Mouse (Mus musculus): ENCODE measurements around the gene Sec24a. TPM values are rescaled to one million over a fixed set of nuclear protein-coding genes. Genes with fewer than 3 reads are reported as not detected.

The Sec24a gene
- polyA plus RNA-seq, 1 experiment from 2014 or later, result 12.8 TPM

- peaks cover 55% of the 10 kb centered on the region for H3K4me1 ChIP-seq
- WGBS, result under 1% methylated on average over 28 of the region's 30 CpGs
- no peak for DNase-seq (ENCODE audit: extremely low spot score, low spot score)
Measured at GRCm38 (mm10) chr11:51650261-51650660, 113.2 kb downstream of the Sec24a start.

DNA sequence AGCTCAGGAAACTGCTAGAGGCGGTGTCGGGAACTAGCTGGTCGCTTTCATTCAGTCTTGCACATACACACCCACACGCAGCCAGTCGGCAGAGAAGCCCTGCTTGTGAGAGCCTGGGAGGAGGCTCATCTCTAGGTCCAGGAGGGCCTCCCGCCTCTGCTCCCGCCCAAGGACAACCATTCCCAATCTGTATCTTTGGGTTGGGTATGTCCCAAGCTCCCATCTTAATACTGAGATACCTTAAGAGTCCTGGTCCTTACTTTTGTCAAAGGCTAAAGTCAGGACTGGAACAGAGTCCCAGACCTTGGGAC, 113.6 kb downstream of the Sec24a start:
- H3K9me3 ChIP-seq, result no peaks in the 10 kb centered on the region
- 2% methylated on average over 7 of the region's 7 CpGs for WGBS
- peaks cover 57% of the 10 kb centered on the region for H3K4me1 ChIP-seq
- peak overlapping the region; percentile 78 for H3K4me3 ChIP-seq
- H3K36me3 ChIP-seq (replicated peaks), result peaks cover 11% of the 10 kb centered on the region
- peak overlapping the region; percentile 87 for H3K27ac ChIP-seq
- DNase-seq (ENCODE audit: extremely low spot score, low spot score), result no peak
- peaks cover 32% of the 10 kb centered on the region for H3K27me3 ChIP-seq (ENCODE audit: poor library complexity, severe bottlenecking)

More at GRCm38 (mm10) chr11:51650261-51650660, 113.2 kb downstream of the Sec24a start:
- H3K4me3 ChIP-seq, result peak overlapping the region; percentile 78
- H3K36me3 ChIP-seq (replicated peaks), result peaks cover 7% of the 10 kb centered on the region
- peak overlapping the region; percentile 87 for H3K27ac ChIP-seq
- H3K27me3 ChIP-seq (ENCODE audit: poor library complexity, severe bottlenecking), result peaks cover 32% of the 10 kb centered on the region
- H3K9me3 ChIP-seq, result no peaks in the 10 kb centered on the region

GRCm38 (mm10) chr11:51649111-51649888, 114.1 kb downstream of the Sec24a start:
- H3K36me3 ChIP-seq (replicated peaks), result peaks cover 17% of the 10 kb centered on the region
- DNase-seq (ENCODE audit: extremely low spot score, low spot score), result no peak
- peaks cover 34% of the 10 kb centered on the region for H3K27me3 ChIP-seq (ENCODE audit: poor library complexity, severe bottlenecking)
- peaks cover 57% of the 10 kb centered on the region for H3K4me1 ChIP-seq
- WGBS, result 25% methylated on average over 11 of the region's 11 CpGs
- H3K4me3 ChIP-seq, result peak overlapping the region; percentile 78
- H3K9me3 ChIP-seq, result no peaks in the 10 kb centered on the region
- peak overlapping the region; percentile 87 for H3K27ac ChIP-seq

DNA sequence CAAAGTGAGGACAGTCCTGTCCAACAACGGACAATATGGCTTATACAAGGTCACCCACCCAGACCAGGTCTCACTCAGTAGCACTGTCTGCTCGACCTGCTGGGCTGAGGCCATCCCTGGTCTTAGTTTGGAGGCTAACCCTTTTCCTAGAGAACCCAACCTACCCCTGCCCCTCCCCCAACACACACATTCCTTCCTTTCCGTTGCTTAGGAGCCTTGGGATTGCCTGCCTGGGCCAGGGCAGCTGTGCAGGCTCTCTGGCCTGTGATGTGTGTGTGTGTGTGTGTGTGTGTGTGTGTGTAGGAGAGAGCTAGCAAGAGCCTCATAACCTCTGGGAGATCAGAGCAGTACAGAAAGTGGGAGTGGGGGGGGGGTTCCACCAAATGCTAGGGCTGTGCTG, 114.9 kb downstream of the Sec24a start:
- Histone ChIP-seq H3K27ac (peak overlapping the region; percentile 87), H3K36me3 (replicated peaks) (peaks cover 24% of the 10 kb centered on the region), H3K27me3 (ENCODE audit: poor library complexity, severe bottlenecking) (peaks cover 41% of the 10 kb centered on the region), H3K4me1 (peaks cover 64% of the 10 kb centered on the region), H3K9me3 (no peaks in the 10 kb centered on the region), H3K4me3 (peak overlapping the region; percentile 78)
- whole genome bisulfite sequencing, result 26% methylated on average over 3 of the region's 3 CpGs
- DNase-seq (ENCODE audit: extremely low spot score, low spot score), result peak; percentile 76

DNA sequence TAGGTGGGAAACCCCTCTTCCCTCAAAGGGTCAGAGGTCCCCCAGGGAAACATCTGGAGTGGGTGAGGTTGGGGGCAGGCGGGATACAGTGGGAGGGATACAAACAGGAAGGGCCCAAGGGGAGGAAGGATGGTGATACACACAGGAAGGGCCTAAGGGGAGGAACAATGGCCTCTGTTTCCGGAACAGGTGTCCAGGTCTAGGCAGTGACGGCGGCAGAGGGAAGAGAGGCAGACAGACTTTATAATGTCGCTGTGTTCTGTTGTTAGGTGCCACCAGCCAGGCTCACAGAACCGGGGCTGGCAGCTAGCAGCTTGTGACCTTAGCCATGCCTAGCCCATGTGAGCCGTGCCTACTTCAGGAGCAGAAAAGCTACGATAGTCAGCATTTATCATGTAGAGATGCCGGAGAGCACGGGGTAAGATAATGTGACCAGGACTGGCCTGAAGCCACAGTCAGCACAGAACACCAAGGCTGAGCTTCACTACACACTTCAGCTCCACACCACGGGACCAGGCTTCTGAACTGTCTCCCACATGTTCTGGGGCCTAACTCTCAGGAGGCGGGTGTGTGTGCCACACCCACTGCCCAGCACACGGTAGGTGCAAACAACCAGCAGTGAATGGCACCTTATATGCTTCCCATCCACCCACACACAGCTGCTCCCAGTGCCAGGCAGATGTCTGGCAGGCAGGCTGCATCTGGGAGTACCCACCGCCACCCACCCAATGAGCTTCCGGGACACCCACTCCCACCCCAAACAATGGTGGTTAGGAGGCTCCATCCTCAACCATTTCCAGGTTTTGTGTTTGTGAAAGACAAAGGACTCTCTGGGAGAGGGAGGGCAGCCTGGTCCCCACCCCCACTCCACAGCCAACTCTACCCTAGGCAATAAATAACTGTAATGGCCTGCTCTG, 116.4 kb downstream of the Sec24a start:
- Histone ChIP-seq H3K27me3 (ENCODE audit: poor library complexity, severe bottlenecking) (peaks cover 43% of the 10 kb centered on the region), H3K4me3 (no peak overlapping the region), H3K27ac (peak overlapping the region; percentile 87), H3K36me3 (replicated peaks) (peaks cover 40% of the 10 kb centered on the region), H3K9me3 (no peaks in the 10 kb centered on the region), H3K4me1 (peaks cover 67% of the 10 kb centered on the region)
- no peak for DNase-seq (ENCODE audit: extremely low spot score, low spot score)
- 81% methylated on average over 15 of the region's 15 CpGs for WGBS

DNA sequence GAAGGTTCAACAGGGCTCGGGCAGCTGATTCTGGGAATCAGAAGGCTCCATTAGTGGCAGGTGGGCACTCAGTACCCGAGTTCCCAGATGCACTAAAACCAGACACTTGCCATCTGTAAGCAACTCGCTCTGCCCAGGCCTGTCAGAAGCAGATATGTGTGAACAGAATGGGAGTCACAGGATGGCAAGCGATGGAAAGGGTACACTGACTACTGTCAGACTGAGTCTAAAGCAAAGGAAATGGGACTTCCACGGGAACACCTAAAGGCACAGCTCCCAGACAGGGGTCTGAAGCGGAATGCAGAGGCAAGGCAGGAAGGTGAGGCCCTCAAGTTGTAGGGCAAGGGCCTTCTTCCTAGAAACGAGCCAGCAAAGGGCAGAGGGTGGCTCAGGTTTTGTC, 117.2 kb downstream of the Sec24a start:
- Histone ChIP-seq H3K27me3 (ENCODE audit: poor library complexity, severe bottlenecking) (peaks cover 36% of the 10 kb centered on the region), H3K27ac (peak overlapping the region; percentile 87; the same call in 1 of the 2 replicates), H3K4me3 (no peak overlapping the region), H3K9me3 (no peaks in the 10 kb centered on the region), H3K4me1 (peaks cover 65% of the 10 kb centered on the region), H3K36me3 (replicated peaks) (peaks cover 43% of the 10 kb centered on the region)
- 79% methylated on average over 7 of the region's 7 CpGs for WGBS
- DNase-seq (ENCODE audit: extremely low spot score, low spot score), result no peak

- H3K4me1 ChIP-seq, result peaks cover 55% of the 10 kb centered on the region
- peaks cover 27% of the 10 kb centered on the region for H3K27me3 ChIP-seq (ENCODE audit: poor library complexity, severe bottlenecking)
- 0 out of 2 replicates have a peak overlapping the region, but pooled peaks have one; percentile 1 for H3K4me3 ChIP-seq
- no peaks in the 10 kb centered on the region for H3K9me3 ChIP-seq
- 93% methylated on average over 13 of the region's 13 CpGs for WGBS
- peak overlapping the region; percentile 87 for H3K27ac ChIP-seq
- DNase-seq (ENCODE audit: extremely low spot score, low spot score), result no peak
- H3K36me3 ChIP-seq (replicated peaks), result peaks cover 43% of the 10 kb centered on the region
Measured at GRCm38 (mm10) chr11:51645293-51645692, 118.1 kb downstream of the Sec24a start.

DNA sequence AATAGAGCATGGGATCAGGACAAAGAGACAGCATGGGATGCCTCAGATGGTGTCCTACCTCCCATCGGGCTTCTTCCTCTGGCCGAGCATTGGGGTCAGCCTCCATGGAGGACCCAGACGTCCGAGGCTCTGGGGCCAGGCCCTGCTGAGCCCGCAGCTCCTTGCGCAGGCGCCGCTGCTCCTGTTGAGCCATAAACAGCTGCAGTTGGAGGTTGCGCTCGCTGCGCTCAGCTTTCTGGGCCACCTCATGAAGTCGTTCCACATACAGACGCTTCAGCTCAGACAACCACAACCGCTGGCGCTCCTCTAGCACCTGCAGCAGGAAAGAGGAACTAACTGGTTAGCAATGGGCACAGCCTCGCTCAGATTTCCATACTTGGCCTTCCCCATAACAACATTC, 119.2 kb downstream of the Sec24a start:
- WGBS, result 82% methylated on average over 16 of the region's 16 CpGs
- Histone ChIP-seq H3K4me1 (peaks cover 45% of the 10 kb centered on the region), H3K36me3 (replicated peaks) (peaks cover 43% of the 10 kb centered on the region), H3K27ac (peak overlapping the region; percentile 62; the same call in 1 of the 2 replicates), H3K27me3 (ENCODE audit: poor library complexity, severe bottlenecking) (peaks cover 16% of the 10 kb centered on the region), H3K4me3 (no peak overlapping the region), H3K9me3 (no peaks in the 10 kb centered on the region)
- no peak for DNase-seq (ENCODE audit: extremely low spot score, low spot score)

- no peak for DNase-seq (ENCODE audit: extremely low spot score, low spot score)
- Histone ChIP-seq H3K4me3 (no peak overlapping the region), H3K4me1 (peaks cover 40% of the 10 kb centered on the region), H3K36me3 (replicated peaks) (peaks cover 43% of the 10 kb centered on the region), H3K27me3 (ENCODE audit: poor library complexity, severe bottlenecking) (0 out of 2 replicates have a peak, but pooled peaks cover 12% of the 10 kb centered on the region), H3K9me3 (no peaks in the 10 kb centered on the region), H3K27ac (peak overlapping the region; percentile 62; the same call in 1 of the 2 replicates)
- WGBS, result 57% methylated on average over 15 of the region's 15 CpGs
Measured at GRCm38 (mm10) chr11:51643761-51644160, 119.7 kb downstream of the Sec24a start.

GRCm38 (mm10) chr11:51643202-51643601, 120.2 kb downstream of the Sec24a start:
- H3K27ac ChIP-seq, result no peak overlapping the region
- H3K4me1 ChIP-seq, result peaks cover 39% of the 10 kb centered on the region
- no peaks in the 10 kb centered on the region for H3K9me3 ChIP-seq
- WGBS, result 76% methylated on average over 9 of the region's 9 CpGs
- H3K4me3 ChIP-seq, result no peak overlapping the region
- peaks cover 43% of the 10 kb centered on the region for H3K36me3 ChIP-seq (replicated peaks)
- DNase-seq (ENCODE audit: extremely low spot score, low spot score), result no peak
- 0 out of 2 replicates have a peak, but pooled peaks cover 12% of the 10 kb centered on the region for H3K27me3 ChIP-seq (ENCODE audit: poor library complexity, severe bottlenecking)

Measured in forebrain, embryonic 10.5 days (tissue).